Mouse (Mus musculus) heart, adult 2 months (tissue): ENCODE results near the gene Pink1. TPM values are rescaled to one million over a fixed set of nuclear protein-coding genes. Genes with fewer than 3 reads are reported as not detected.
"Not testable (repeated sequence)": the region's sequence is repeated elsewhere in the genome, so short reads cannot be mapped to it uniquely, and the experiment has no call there.

Experiments
- DNase-seq, 2 experiments: peaks; one replicate each; pipeline ENCODE4 v3.0.0; 2021
- H3K27ac ChIP-seq: fragments of 200-600 bp; 2 replicates; pipeline ENCODE4 v1.8.1; 2022
- H3K27me3 ChIP-seq: fragments of 200-500 bp; 2 replicates; pipeline ENCODE4 v1.6.1; 2012; ENCODE audit warnings: mild to moderate bottlenecking, low read length, inconsistent platforms, mixed read lengths; ENCODE audit not compliant: control insufficient read depth, insufficient read depth
- H3K36me3 ChIP-seq: fragments of 200-500 bp; 2 replicates; pipeline ENCODE4 v1.6.1; 2012; ENCODE audit warnings: low read length, inconsistent platforms; ENCODE audit not compliant: control insufficient read depth, insufficient read depth
- H3K4me1 ChIP-seq: fragments of 200-500 bp; 2 replicates; pipeline ENCODE4 v1.6.1; 2011; ENCODE audit warnings: low read length; ENCODE audit not compliant: control insufficient read depth, insufficient read depth
- H3K4me3 ChIP-seq: fragments of 200-600 bp; 2 replicates; pipeline ENCODE4 v1.8.1; 2022
- H3K79me2 ChIP-seq: fragments of 200-500 bp; replicated peaks from 2 replicates; pipeline ENCODE4 v1.6.1; 2012; ENCODE audit warnings: mild to moderate bottlenecking, inconsistent platforms, low read length, moderate library complexity, mixed read lengths; ENCODE audit not compliant: control insufficient read depth, insufficient read depth
- H3K9ac ChIP-seq: fragments of 200-500 bp; 2 replicates; pipeline ENCODE4 v1.6.1; 2012; ENCODE audit warnings: low read depth, mild to moderate bottlenecking, control low read depth, inconsistent platforms, low read length, mixed read lengths
- CTCF ChIP-seq: fragments of 200-600 bp; IDR thresholded peaks from 2 replicates; pipeline ENCODE4 v1.8.1; 2022; ENCODE audit warnings: antibody characterized with exemption, mild to moderate bottlenecking, moderate library complexity
- EP300 ChIP-seq: fragments of 200-500 bp; IDR thresholded peaks from 2 replicates; pipeline ENCODE4 v1.6.1; 2011; ENCODE audit warnings: low read depth, low read length, control low read depth; ENCODE audit not compliant: insufficient read depth
- POLR2A ChIP-seq: fragments of 200-500 bp; IDR thresholded peaks from 2 replicates; pipeline ENCODE4 v1.6.1; 2011; ENCODE audit warnings: mild to moderate bottlenecking, low read depth, low read length, control low read depth; ENCODE audit not compliant: insufficient read depth
- WGBS: fragments of 180-500 bp; shearing (Covaris S2); methylation state at CpG from one replicate; pipeline ENCODE4 v1.1.7; 2018; 5-methylcytosine and 5-hydroxymethylcytosine counted together
- intact Hi-C: fragments of 180-260 bp; cut with DNase I; formaldehyde crosslinking; loops from one replicate; pipeline ENCODE4 v1.15.1; 2025
- polyA plus RNA-seq: library from polyadenylated mRNA; depleted of rRNA; stranded (reverse); fragments of >200 nt; gene quantifications from 2 replicates; pipeline ENCODE4 v1.2.3, GENCODE M21; 2012
- total RNA-seq, 2 experiments: library from RNA; stranded (reverse); gene quantifications; 2 replicates each; pipeline ENCODE4 v1.2.3; 2021

Gene Pink1
- total and polyA plus RNA-seq, 3 experiments = 423 to 844 (median 719) TPM

DNA sequence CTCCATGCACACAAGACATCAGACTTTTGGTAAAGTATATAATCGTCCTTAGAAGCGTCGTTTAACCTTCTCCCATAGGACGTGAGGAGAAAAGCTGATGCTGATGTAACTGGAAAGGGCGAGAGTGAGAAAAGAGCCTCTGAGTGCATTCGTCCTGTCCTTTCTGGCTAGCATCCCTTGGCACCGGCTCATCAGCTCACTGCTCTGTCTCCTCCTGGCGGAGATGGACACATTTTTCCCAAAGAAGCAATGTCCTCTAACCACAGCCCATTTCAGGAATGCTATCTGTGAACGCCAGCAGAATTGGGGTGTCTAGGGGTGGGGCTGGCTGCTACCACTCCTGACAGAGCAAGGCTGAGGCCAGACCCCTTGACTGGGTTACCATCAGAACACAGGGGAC, 5.5 kb upstream of the Pink1 start:
- H3K4me3 ChIP-seq = no peak overlapping the region
- H3K27me3 ChIP-seq = no peaks in the 10 kb centered on the region
- DNase-seq = no peak
- H3K27ac ChIP-seq = no peak overlapping the region
- WGBS = 63% methylated on average over 9 of the region's 9 CpGs
- no peaks in the 10 kb centered on the region for H3K79me2 ChIP-seq
- no peak for TF ChIP-seq CTCF
- no peak for TF ChIP-seq POLR2A
- TF ChIP-seq EP300 = no peak
- H3K9ac ChIP-seq = no peak overlapping the region
- no peaks in the 10 kb centered on the region for H3K4me1 ChIP-seq
- intact Hi-C loops = no loop called here
- no peaks in the 10 kb centered on the region for H3K36me3 ChIP-seq

DNA sequence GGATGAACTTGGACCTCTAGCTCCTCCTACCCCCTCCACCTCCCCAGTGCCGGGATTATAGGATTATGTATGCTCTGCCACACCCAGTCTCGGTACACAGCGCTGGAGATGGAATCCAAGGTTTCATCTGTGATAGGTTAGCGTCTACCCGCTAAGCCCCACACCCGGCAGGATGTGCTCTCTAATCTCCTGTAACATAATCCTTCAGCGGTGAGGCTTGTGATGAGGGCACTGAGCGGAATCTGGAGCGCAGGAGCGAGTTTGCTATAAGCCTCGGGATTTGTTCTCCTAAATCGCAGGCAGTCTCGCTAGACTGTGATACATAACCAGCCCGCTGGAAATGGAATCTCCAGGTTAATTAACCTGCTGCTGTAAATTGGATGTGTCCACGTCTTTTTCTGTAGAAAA, 4.2 kb upstream of the Pink1 start:
- intact Hi-C loops = no loop called here
- no peak for DNase-seq
- Histone ChIP-seq H3K79me2 (no peaks in the 10 kb centered on the region), H3K9ac (no peak overlapping the region), H3K27ac (no peak overlapping the region), H3K4me3 (no peak overlapping the region), H3K27me3 (no peaks in the 10 kb centered on the region), H3K4me1 (peaks cover 2% of the 10 kb centered on the region; the same call in 1 of the 2 replicates), H3K36me3 (no peaks in the 10 kb centered on the region)
- TF ChIP-seq POLR2A (no peak), EP300 (no peak), CTCF (no peak)
- WGBS = 25% methylated on average over 15 of the region's 15 CpGs

DNA sequence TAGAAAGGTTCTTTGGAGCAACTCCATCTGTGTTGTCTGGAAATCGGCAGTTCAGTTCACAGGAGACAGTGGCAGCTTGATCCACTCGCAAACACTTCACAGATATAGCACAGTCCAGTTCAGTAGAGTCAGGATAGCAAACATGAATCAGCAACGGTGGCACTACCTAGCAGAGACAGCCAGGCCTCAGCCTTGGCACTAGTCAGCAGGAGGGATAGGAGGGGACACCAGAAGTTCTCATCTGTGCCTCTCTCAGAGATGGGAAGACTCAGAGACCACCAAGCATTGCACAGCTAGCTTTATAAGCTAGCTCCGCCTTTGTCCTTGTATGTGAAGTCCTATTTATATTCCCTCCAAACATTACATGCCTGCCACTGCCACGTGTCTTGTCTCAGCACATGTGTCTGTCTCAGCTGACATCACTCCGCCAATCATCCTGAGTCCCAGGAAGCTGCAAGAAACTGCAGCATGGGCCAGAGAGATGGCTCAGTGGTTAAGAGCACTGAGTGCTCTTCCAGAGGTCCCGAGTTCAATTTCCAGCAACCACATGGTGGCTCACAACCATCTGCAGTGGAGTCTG, 1.9 kb upstream of the Pink1 start:
- peaks cover 9% of the 10 kb centered on the region for H3K4me1 ChIP-seq
- H3K27ac ChIP-seq = no peak overlapping the region
- no peaks in the 10 kb centered on the region for H3K27me3 ChIP-seq
- no peak overlapping the region for H3K4me3 ChIP-seq
- intact Hi-C loops = no loop called here
- WGBS = 57% methylated on average over 7 of the region's 7 CpGs
- TF ChIP-seq CTCF (no peak), EP300 (no peak), POLR2A (peak; percentile 33; the same call in 1 of the 2 replicates)
- peaks cover 4% of the 10 kb centered on the region; the same call in 1 of the 2 replicates for H3K36me3 ChIP-seq
- no peak for DNase-seq
- H3K9ac ChIP-seq = peak overlapping the region; percentile 56
- H3K79me2 ChIP-seq = no peaks in the 10 kb centered on the region

DNA sequence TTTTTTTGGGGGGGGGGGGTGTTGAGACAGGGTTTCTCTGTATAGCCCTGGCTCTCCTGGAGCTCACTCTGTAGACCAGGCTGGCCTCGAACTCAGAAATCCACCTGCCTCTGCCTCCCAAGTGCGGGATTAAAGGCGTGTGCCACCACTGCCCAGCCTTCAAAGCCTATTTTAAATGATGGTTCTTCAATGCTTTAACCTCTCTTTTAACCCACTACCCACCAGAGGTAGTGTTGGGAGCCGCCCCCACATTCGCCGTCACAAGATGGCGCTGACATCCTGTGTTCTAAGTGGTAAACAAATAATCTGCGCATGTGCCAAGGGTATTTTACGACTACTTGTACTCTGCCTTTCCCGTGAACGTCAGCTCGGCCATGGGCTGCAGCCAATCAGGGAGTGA, 1.0 kb upstream of the Pink1 start:
- intact Hi-C loops, H3K4me3 ChIP-seq, DNase-seq, H3K36me3 ChIP-seq, H3K9ac ChIP-seq, H3K27ac ChIP-seq, H3K79me2 ChIP-seq, H3K27me3 ChIP-seq, H3K4me1 ChIP-seq: not testable (repeated sequence)
- 66% methylated on average over 9 of the region's 12 CpGs for WGBS

DNA sequence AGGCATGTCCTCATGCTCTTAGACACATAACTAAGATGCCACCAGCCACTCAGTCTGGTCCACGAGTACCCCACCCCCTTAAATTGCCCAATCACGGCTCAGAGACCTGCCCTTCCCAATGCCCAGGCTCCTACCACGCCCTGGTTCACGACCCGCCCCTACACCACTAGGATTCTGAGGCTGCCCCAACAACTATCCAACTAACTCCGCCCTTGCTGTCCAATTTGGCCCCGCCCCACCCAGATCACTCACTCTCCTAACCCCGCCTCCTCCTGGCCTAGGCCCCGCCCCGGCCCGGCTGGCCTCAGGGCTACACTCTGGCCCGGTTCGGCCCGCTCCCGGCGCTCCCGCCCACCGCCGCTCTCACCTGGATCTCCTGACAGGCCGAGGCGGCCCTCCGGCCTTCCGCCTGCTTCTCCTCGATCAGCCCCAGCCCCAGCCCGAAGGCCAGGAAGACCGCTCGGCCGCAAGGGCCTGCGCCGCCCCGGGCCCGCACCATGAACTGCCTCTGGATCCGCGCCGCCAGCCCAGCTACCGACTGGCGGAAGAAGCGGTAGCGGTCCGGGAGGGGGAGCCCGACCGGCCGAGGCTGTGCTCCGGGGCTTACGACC, 536 bp downstream of the Pink1 start:
- Histone ChIP-seq H3K79me2 (peaks cover 4% of the 10 kb centered on the region; the same call in 1 of the 2 replicates), H3K9ac (peak overlapping the region; percentile 90), H3K36me3 (peaks cover 4% of the 10 kb centered on the region; the same call in 1 of the 2 replicates), H3K4me1 (peaks cover 13% of the 10 kb centered on the region), H3K27me3 (no peaks in the 10 kb centered on the region), H3K4me3 (peak overlapping the region; percentile 87), H3K27ac (peak overlapping the region; percentile 99)
- intact Hi-C loops = loop anchor here (1.0 kb wide), 1 partner anchor 54 kb away; no protein-coding TSS in a partner anchor
- TF ChIP-seq EP300 (0 out of 2 replicates have a peak, but pooled peaks have one; percentile 41), CTCF (no peak)
- peak; percentile 98 to 99 for DNase-seq
- under 1% methylated on average over 45 of the region's 45 CpGs for WGBS

DNA sequence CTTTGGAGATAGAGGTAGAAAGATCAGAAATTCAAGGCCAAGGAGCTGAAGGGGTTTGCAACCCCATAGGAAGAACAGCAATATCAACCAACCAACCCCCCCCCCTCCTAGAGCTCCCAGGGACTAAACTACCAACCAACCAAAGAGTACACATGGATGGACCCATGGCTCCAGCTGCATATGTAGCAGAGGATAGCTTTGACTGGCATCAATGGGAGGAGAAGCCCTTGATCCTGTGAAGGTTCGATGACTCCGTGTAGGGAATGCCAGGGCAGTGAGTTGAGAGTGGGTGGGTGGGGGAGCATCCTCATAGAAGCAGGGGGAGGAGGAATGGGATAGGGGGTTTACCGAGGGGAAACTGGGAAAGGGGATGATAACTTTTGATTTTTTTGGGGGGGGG, 1.7 kb downstream of the Pink1 start:
- WGBS = 84% methylated on average over 3 of the region's 3 CpGs
- intact Hi-C loops = no loop called here
- H3K27ac ChIP-seq = peak overlapping the region; percentile 99
- no peak overlapping the region for H3K9ac ChIP-seq
- TF ChIP-seq EP300 (no peak), POLR2A (no peak), CTCF (no peak)
- H3K4me3 ChIP-seq = no peak overlapping the region
- no peaks in the 10 kb centered on the region for H3K27me3 ChIP-seq
- H3K79me2 ChIP-seq = peaks cover 4% of the 10 kb centered on the region; the same call in 1 of the 2 replicates
- H3K36me3 ChIP-seq = peaks cover 4% of the 10 kb centered on the region; the same call in 1 of the 2 replicates
- peaks cover 15% of the 10 kb centered on the region for H3K4me1 ChIP-seq
- DNase-seq = no peak
